Mouse (Mus musculus) neutrophil, adult 5-6 weeks (primary cell): ENCODE results near the gene Prcc. TPM values are rescaled to one million over a fixed set of nuclear protein-coding genes. Genes with fewer than 3 reads are reported as not detected.
"Not testable (repeated sequence)": the region's sequence is repeated elsewhere in the genome, so short reads cannot be mapped to it uniquely, and the experiment has no call there.

Experiments used
- ATAC-seq: fragments of 151-379, 151-347 bp; 2 replicates; pipeline ENCODE4 v1.8.0; 2017; ENCODE audit warnings: mild to moderate bottlenecking, moderate TSS enrichment; ENCODE audit not compliant: insufficient number of reproducible peaks, poor library complexity, low FRiP score, severe bottlenecking; ENCODE audit errors: extremely low read depth
- total RNA-seq: library from RNA; stranded (forward); fragments of 200-1000 nt; gene quantifications from 2 replicates; pipeline ENCODE4 v1.2.3, GENCODE M21; 2017

Prcc gene
- total RNA-seq, 1 experiment from 2014 or later: 37.2 TPM

GRCm38 (mm10) chr3:87906981-87907857, 21.8 kb upstream of the Prcc start:
- ATAC-seq: no peak

DNA sequence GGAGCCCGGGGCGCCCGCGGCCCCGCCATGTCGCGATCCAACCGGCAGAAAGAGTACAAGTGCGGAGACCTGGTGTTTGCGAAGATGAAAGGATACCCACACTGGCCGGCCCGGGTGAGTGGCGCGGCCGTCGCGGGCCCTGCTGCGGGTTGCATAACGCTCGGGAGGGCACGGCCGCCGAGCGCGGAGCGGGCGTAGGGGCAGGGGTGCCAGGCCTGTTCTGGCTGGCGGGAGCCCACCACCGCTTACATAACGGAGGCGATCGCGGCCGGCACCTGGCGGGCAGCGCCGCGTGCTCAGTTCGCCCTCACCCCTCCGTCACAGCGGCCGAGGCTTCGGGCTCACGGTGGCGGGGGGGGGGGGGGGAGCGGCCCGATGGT, 21.2 kb upstream of the Prcc start:
- no peak for ATAC-seq

DNA sequence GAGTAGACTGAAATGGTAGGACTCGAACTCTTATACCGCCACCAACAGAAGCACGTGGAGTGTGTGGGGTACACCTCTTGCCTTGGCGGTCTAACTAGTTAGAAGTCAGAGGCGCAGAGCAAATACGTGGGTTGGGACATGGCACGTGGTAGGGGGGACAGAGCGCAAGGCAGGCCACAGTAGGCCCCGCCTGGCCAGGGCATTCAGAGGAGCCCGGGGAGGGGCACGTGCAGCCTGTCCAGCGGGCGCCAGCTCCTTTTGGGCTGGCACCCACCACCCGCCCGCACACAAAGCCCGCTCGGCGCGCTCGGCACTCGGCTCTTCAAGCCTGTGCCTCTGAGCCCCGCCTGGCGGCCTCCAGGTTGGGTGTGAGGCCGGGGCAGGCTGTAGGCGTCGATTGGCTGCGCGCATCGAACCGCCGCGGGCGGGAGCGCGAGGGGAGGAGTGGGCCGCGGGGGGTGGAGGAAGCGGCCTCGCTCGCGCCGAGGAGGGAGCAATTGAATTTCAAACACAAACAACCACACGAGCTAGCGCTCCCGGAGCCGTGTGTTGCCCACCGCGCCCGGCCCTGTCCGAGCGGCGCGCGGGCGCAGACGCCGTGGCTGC, 20.6 kb upstream of the Prcc start, which contains the start of gene Hdgf:
Gene Hdgf, plus strand, starts transcription at position 442 of the 606 bp plus-strand sequence.
- ATAC-seq: peak; percentile 88

DNA sequence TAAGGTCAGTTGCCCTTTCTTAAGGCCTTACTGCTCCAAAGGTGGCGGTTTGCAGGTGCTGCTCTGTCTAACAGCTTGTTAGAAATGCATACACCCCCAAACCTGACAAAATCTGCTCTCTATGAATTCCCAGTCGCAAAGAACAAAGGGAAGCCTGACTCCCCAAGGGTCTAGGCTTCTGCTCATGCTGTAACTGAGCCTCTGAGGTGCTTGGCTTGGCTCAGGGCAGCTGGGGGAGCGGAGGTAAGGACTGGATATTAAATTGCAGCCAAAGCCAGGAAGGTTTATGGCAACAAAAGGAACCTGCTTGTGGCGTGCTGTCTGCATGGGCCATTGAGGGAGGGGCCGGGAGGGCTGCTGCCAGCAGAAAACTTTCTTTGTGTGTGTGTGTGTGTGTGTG, 18.4 kb upstream of the Prcc start:
- ATAC-seq: no peak

DNA sequence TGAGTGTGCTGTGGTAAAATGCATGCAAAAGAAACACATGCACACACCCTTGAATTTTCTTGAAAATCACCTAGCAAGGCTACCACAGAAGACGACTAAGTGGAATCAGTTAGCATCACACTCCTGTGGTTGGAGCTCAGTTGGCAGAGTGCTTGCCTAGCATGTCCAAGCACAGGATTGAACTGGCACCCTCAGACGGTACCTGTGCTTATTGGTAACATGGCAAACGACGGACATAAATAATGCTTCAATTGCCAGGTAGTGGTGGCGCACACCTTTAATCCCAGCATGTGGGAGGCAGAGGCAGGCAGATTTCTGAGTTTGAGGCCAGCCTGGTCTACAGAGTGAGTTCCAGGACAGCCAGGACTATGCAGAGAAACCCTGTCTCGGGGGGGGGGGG, 16.6 kb upstream of the Prcc start:
- not testable (repeated sequence) for ATAC-seq

- no peak for ATAC-seq
These were observed 15.7 kb upstream of the Prcc start for GRCm38 (mm10) chr3:87901036-87901624.

- ATAC-seq: no peak
These were observed 14.4 kb upstream of the Prcc start for GRCm38 (mm10) chr3:87899776-87900175.

DNA sequence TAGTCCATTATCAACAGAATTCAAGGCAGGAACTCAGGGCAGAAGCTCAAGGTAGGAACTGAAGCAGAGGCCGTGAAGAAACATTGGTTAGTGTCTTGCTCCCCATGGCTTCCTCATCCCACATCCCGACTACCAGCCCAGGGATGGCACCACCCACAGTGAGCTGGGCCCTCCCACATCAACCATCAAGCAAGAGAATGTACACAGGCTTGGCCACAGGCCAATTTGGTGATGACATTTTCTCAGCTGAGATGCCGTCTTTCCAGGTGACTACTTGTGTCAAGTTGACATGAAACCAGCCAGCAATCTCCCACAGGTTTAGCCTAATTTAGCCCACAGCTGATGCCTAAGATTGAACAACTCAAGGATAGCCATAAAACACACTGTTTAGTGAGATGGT, 13.9 kb upstream of the Prcc start:
- ATAC-seq: no peak

DNA sequence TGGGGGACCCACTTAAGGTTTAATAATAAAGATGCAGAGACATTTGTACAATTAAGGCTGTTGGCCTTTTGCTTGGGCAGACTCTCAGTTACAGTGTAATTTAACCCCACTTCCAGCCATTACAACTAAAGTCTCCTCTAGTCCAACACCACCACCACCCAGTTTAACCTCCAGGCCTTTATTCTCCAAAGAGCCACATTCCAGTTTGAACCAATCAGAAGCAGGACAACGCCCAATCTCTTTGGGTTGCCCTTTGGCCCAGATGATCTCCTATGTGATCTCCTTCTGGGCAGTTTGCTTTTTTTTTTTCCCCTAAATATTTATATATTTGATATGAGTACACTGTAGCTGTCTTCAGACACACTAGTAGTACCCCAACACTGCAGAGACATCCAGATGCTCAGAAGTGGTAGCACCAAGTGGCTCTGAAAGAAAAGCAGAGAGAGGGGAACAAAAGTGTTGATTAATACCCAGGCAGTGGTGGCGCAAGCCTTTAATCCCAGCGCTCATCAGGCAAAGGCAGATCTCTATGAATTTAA, 8.0 kb upstream of the Prcc start:
- ATAC-seq: no peak

DNA sequence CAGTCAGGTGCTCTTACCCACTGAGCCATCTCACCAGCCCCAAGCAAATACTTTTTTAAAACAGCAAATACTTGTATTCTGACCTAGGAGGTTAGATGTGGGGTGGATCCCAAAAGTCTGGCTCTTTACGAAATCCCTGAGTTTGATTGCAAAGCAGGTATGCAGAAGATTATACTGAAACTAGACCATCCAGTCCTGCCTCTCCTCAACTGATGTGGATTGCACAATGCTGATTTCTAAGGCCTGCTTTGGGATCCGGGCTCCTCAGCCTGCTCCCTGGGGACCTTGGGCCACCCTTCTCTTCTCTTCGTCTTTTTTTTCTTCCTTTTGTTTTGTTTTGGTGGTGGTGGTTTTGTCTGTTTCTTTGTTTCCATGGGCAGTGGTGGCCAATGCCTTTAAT, 6.1 kb upstream of the Prcc start:
- no peak for ATAC-seq

GRCm38 (mm10) chr3:87887400-87887799, 2.0 kb upstream of the Prcc start:
- ATAC-seq: not testable (repeated sequence)

- ATAC-seq: no peak
These were observed 1.0 kb upstream of the Prcc start for GRCm38 (mm10) chr3:87886416-87886815.

DNA sequence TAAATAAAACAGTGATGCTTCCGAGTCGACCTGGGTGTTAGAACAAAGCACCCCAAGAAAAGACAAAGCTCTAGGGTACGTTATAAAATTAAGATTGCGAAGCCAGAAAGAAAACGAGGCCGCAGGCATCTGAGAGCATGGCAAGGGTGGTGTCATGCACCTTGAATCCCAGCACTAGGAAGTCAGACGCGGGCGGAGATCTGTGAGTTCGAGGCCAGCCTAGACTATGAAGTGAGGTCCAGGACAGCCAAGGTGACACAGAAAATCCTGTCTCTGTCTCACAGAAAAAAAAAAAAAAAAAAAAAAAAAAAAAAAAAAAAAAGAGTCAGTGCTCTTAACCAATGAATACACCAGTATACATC, 577 bp upstream of the Prcc start:
- ATAC-seq: no peak

DNA sequence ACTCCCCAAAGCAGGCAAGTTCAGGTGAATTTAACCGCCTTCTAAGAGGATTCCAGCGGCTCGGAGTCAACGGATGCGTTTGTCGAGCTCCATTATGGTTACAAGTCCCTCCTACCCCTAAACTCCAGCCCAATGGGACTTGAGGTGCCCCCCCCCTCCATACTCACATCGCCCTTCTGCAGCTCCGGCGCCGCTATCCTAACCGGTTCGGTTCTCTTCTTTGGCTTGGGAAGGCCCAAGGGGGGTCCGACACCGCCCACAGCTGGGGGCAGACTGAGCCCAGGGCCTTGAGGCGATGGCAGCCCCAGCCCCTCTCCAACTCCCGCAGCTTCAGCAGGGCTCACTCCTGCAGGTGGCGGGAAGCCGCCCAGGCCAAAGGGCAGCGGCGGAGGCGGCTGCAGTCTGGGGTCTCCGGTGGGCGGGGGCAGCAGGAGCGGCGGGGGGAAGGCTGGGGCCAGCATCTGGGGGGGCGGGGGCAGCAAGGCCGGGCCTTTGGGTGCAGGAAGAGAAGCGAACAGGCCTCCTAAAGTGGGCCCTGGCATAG, 628 bp downstream of the Prcc start:
- ATAC-seq: no peak

DNA sequence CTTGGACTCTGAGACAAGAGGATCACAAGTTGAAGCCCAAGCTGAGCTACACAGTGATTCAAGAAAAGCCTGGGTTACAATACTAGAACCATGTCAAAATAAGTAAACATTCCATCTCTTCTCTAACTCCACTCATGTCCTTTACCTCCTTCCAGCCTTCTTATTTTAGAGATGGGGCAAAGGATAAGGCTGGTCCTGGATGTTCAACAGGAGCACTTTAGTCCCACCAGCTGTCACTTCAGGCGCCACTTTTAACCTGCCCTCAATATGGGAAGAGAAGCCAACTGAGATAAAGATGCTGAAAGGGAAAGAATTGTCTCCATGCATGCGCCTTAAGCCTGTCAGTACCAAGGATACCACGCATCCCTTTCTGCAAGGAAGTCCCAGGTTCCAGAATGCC, 1.1 kb downstream of the Prcc start:
- ATAC-seq: no peak

GRCm38 (mm10) chr3:87877730-87878129, 7.7 kb downstream of the Prcc start:
- ATAC-seq: no peak

DNA sequence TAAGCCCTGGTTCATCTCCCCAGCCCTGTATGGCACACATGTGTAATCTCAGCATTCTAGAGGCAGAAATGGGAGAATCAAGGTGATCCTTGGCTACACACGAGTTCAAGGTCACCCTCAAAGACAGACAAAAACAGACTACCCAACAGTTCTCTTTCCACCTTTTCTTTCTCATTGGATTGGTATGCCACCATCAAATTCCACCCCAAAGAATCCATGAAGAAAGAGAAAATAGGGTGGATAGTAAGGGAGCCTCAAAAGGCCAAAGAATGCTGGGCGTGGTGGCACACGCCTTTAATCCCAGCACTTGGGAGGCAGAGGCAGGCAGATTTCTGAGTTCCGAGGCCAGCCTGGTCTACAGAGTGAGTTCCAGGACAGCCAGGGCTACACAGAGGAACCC, 21.3 kb downstream of the Prcc start:
- ATAC-seq: not testable (repeated sequence)

DNA sequence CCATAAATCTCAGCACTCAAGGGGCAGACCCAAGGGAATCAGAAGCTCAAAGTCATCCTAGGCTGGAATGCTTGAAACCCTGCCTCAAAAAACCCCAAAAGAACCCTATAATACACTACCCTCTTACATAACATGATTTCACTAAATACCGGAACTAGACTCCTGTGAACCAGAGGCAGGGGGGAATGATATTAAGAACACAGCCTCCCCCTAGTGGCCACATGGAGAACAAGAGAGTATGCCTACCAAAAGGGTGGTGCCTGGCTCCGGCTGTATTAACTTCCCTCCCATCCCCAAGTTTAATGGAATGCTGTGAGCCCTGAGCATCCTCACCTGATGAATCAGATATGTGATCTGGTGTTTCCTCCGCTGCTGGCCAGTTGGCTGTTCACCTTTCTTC, 25.6 kb downstream of the Prcc start:
- peak; percentile 72; the same call in 1 of the 2 replicates for ATAC-seq

DNA sequence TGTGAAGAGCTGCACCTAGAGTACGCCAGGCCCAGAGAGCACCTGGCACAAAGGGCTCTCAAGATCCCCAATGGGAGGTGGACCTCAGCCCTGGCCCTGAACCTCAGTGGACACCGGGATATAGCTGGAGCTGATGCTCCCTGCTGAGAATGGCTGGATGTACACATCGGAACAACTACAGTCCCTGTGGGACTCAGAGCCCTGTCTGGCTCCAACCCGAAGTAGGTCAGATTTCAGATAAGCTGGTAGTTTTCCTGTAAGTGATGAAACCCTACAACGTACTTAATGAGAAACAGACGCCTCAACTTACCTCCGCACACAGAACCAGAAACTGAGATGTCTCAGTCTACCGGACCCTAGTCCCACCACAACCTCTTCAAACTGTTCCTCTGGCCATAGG, 27.7 kb downstream of the Prcc start:
- no peak for ATAC-seq

DNA sequence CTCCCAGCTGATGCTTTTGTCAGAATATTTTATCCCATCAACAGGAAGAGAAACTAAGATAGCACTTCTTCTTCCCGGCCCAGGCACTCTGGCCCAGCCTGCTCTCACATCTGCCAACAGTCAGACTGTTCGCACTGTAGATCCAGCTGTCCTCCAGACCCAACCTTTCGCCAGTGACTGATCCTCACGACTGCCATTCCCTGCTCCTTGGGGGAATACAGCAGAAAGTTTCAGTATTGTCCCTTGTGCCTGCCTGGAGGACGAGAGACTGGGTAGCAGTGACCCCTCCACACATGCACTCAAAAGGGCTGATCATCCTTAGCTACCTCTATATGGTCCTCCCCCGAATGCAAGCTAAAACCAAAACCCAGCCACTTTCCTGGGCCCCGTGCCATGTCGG, 29.5 kb downstream of the Prcc start:
- ATAC-seq: no peak
